Mouse (Mus musculus) stomach, embryonic 16.5 days (tissue): Measurements from ENCODE around the gene Hnrnpdl. TPM values are rescaled to one million over a fixed set of nuclear protein-coding genes. Genes with fewer than 3 reads are reported as not detected.
A peak's percentile ranks its signal among the peaks of the same experiment; 100 is the strongest.

Experiments
- ATAC-seq: fragments of 200-750 bp; cut with Nextera tagmentation; 2 replicates; pipeline ENCODE4 v1.8.0; 2017; ENCODE audit warnings: moderate number of reproducible peaks, moderate TSS enrichment; ENCODE audit not compliant: insufficient read depth, low FRiP score
- H3K27ac ChIP-seq: fragments of 300-500 bp; sonication (generic); 2 replicates; pipeline ENCODE4 v1.5.1; 2014; ENCODE audit warnings: low read length
- H3K27me3 ChIP-seq: fragments of 300-500 bp; sonication (generic); 2 replicates; pipeline ENCODE4 v1.6.1; 2014; ENCODE audit warnings: low read length, control low read depth, mixed read lengths; ENCODE audit not compliant: control insufficient read depth, insufficient read depth
- H3K36me3 ChIP-seq: fragments of 300-500 bp; sonication (generic); 2 replicates; pipeline ENCODE4 v1.6.1; 2014; ENCODE audit warnings: low read length; ENCODE audit not compliant: control insufficient read depth, insufficient read depth
- H3K4me1 ChIP-seq: fragments of 300-500 bp; sonication (generic); 2 replicates; pipeline ENCODE4 v1.6.1; 2014; ENCODE audit warnings: low read length, control low read depth, mixed read lengths; ENCODE audit not compliant: control insufficient read depth, insufficient read depth
- H3K4me2 ChIP-seq: fragments of 300-500 bp; sonication (generic); 2 replicates; pipeline ENCODE4 v1.6.1; 2014; ENCODE audit warnings: low read depth, low read length, mixed read lengths
- H3K4me3 ChIP-seq: fragments of 300-500 bp; sonication (generic); replicated peaks from 2 replicates; pipeline ENCODE4 v1.5.1; 2014; ENCODE audit warnings: mild to moderate bottlenecking, low read length
- H3K9ac ChIP-seq: fragments of 300-500 bp; sonication (generic); 2 replicates; pipeline ENCODE4 v1.6.1; 2014; ENCODE audit warnings: low read length
- H3K9me3 ChIP-seq: fragments of 300-500 bp; sonication (generic); replicated peaks from 2 replicates; pipeline ENCODE4 v1.6.1; 2016; ENCODE audit warnings: low read length, control low read depth; ENCODE audit not compliant: control insufficient read depth
- WGBS: fragments of 180-500 bp; shearing (Covaris S2); extraction: QIAGEN DNeasy Blood & Tissue Kit; methylation state at CpG from one replicate; pipeline ENCODE4 v1.1.7; 2014; 5-methylcytosine and 5-hydroxymethylcytosine counted together
- polyA plus RNA-seq: library from polyadenylated mRNA; unstranded; fragments of >200 nt; fragmentation: Nextera tagmentation; extraction: Ambion mirVana; gene quantifications from 2 replicates; pipeline ENCODE4 v1.2.1, GENCODE M21; 2015

Gene Hnrnpdl
- polyA plus RNA-seq, 1 experiment from 2014 or later: 123 TPM

GRCm38 (mm10) chr5:100052728-100053127 lies 13.3 kb upstream of the Hnrnpdl start:
- ATAC-seq: no peak
- peaks cover 16% of the 10 kb centered on the region for H3K4me1 ChIP-seq

DNA sequence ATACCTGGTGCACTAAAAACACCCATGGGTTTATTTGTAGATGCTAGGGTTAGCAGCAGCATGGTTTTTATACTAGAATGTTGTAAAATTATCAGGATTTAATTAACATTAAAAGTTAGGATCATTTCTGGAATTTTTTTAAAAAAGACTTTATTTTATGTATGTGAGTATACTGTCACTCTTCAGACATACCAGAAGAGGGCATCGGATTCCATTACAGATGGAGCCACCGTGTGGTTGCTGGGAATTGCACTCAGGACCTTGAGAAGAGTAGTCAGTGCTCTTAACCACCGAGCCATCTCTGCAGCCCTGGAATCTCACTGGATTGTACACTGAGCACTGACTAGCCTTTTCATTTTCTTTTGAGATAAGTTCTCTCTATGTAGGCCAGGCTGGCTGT lies 10.4 kb upstream of the Hnrnpdl start:
- no peak overlapping the region for H3K4me2 ChIP-seq
- no peaks in the 10 kb centered on the region for H3K9me3 ChIP-seq
- no peak overlapping the region for H3K27ac ChIP-seq
- H3K36me3 ChIP-seq: no peaks in the 10 kb centered on the region
- H3K4me1 ChIP-seq: peaks cover 14% of the 10 kb centered on the region; the same call in 1 of the 2 replicates
- ATAC-seq: no peak
- WGBS: 93% methylated on average over 3 of the region's 3 CpGs
- no peak overlapping the region for H3K4me3 ChIP-seq
- H3K9ac ChIP-seq: no peak overlapping the region
- H3K27me3 ChIP-seq: no peaks in the 10 kb centered on the region

More at GRCm38 (mm10) chr5:100052728-100053127, 13.3 kb upstream of the Hnrnpdl start:
- whole genome bisulfite sequencing: 91% methylated on average over 7 of the region's 7 CpGs
- Histone ChIP-seq H3K4me3 (no peak overlapping the region), H3K27ac (no peak overlapping the region), H3K36me3 (no peaks in the 10 kb centered on the region), H3K4me2 (no peak overlapping the region), H3K9me3 (no peaks in the 10 kb centered on the region), H3K27me3 (no peaks in the 10 kb centered on the region), H3K9ac (no peak overlapping the region)

DNA sequence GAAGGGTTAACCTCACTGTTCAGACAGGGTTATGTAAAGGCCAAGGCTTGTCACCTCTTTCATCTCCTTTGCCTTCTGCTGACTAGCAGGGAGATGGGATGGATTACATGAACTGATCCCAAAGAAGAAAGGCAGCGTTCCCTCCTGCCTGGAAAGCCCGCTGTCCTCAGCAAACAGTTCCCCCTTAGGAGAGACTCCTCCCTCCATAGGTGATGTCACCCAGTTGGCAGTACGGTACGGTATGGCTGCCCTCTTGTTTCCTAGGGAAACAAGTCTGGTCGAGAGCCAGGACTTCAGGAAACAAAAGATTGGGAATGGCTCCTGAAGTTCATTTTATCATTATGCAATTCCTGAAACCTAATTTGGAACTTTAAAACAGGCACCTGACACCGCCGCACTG lies 8.4 kb upstream of the Hnrnpdl start:
- H3K9me3 ChIP-seq: no peaks in the 10 kb centered on the region
- peak; percentile 57; the same call in 1 of the 2 replicates for ATAC-seq
- no peaks in the 10 kb centered on the region for H3K27me3 ChIP-seq
- peaks cover 22% of the 10 kb centered on the region for H3K4me1 ChIP-seq
- H3K27ac ChIP-seq: no peak overlapping the region
- WGBS: 45% methylated on average over 7 of the region's 7 CpGs
- H3K4me2 ChIP-seq: no peak overlapping the region; the same call in 1 of the 2 replicates
- no peak overlapping the region for H3K4me3 ChIP-seq
- H3K36me3 ChIP-seq: no peaks in the 10 kb centered on the region
- no peak overlapping the region for H3K9ac ChIP-seq

DNA sequence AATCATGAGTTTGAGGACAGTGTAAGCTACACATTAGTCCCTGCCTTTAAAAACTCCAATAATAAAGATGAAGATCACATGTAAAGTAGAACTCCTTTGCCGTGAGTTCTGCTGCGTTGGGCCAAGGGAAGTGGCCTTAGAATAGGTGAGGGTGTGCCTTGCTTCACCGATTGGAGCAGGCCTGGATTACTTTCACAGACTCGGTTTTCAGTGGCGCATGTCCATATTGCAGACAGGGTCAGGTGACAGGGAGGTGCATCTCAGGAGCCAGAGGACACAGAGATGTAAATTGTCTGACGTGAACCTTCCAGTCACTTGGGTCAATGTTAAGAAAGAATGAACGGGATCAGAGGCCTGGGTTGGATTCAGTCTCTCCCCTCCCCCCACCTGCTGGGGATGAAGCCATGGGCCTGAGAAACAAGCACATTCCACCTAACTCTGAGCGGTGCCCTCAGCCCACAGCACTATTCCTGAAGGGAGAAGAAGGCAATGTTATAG lies 7.7 kb upstream of the Hnrnpdl start:
- Histone ChIP-seq H3K4me3 (no peak overlapping the region), H3K27me3 (no peaks in the 10 kb centered on the region), H3K36me3 (no peaks in the 10 kb centered on the region), H3K27ac (no peak overlapping the region), H3K4me1 (peaks cover 22% of the 10 kb centered on the region), H3K9me3 (no peaks in the 10 kb centered on the region), H3K9ac (0 out of 2 replicates have a peak overlapping the region, but pooled peaks have one; percentile 17), H3K4me2 (no peak overlapping the region)
- WGBS: 58% methylated on average over 8 of the region's 8 CpGs
- no peak for ATAC-seq

DNA sequence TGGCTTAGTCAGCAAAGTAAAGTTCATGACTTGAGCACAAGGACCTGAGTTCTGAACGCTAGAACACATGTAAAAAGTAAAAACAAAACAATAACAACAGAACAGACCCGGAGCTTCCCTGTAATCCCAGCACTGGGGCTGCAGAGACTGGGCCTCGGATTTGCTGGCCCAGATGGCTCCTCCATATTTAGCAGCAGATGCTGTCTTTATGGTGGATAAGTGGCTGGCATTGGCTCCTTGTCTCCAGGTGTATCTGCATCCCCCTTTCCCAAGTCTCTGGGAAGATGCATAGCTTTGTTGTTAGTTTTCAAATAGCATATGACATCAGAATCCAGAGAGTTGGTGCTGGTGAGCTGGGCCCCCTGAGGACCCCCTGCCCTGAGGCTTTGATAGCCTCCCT lies 6.6 kb upstream of the Hnrnpdl start:
- Histone ChIP-seq H3K4me3 (no peak overlapping the region), H3K27ac (no peak overlapping the region), H3K27me3 (no peaks in the 10 kb centered on the region), H3K9ac (no peak overlapping the region), H3K9me3 (no peaks in the 10 kb centered on the region), H3K4me1 (peaks cover 22% of the 10 kb centered on the region), H3K36me3 (no peaks in the 10 kb centered on the region), H3K4me2 (no peak overlapping the region)
- WGBS: 75% methylated on average over 3 of the region's 3 CpGs
- ATAC-seq: no peak

GRCm38 (mm10) chr5:100044621-100045020 lies 5.2 kb upstream of the Hnrnpdl start:
- 70% methylated on average over 5 of the region's 5 CpGs for WGBS

DNA sequence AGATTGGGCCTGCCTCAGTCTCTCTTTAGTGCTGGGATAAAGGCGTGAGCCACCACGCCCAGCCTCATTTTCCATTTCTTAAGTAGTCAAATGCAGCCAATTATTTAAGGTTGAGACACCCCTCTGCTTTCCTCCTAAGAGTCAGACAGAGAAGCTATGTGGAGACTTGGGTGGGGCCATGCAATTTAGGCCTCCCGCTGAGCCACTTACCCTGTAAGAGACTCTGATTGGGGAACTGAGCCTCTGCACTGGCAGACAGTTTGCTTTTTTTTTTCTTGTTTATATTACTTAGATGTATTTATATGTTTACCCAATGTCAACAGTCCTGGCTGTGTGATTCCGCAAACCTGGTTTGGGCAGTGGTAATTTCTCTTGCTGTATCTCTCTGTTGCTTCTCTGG lies 4.6 kb upstream of the Hnrnpdl start:
- Histone ChIP-seq H3K27me3 (no peaks in the 10 kb centered on the region), H3K27ac (peak overlapping the region; percentile 12; the same call in 1 of the 2 replicates), H3K4me2 (no peak overlapping the region), H3K36me3 (no peaks in the 10 kb centered on the region), H3K4me3 (no peak overlapping the region), H3K9me3 (no peaks in the 10 kb centered on the region), H3K9ac (no peak overlapping the region), H3K4me1 (peaks cover 22% of the 10 kb centered on the region)
- 71% methylated on average over 4 of the region's 4 CpGs for WGBS
- no peak for ATAC-seq

More at GRCm38 (mm10) chr5:100044621-100045020, 5.2 kb upstream of the Hnrnpdl start:
- no peak overlapping the region for H3K4me2 ChIP-seq
- H3K9me3 ChIP-seq: no peaks in the 10 kb centered on the region
- H3K4me3 ChIP-seq: no peak overlapping the region
- H3K27ac ChIP-seq: peak overlapping the region; percentile 12; the same call in 1 of the 2 replicates
- peaks cover 22% of the 10 kb centered on the region for H3K4me1 ChIP-seq
- no peak for ATAC-seq
- H3K9ac ChIP-seq: no peak overlapping the region
- no peaks in the 10 kb centered on the region for H3K36me3 ChIP-seq
- no peaks in the 10 kb centered on the region for H3K27me3 ChIP-seq

- H3K4me2 ChIP-seq: no peak overlapping the region
- 0 out of 2 replicates have a peak overlapping the region, but pooled peaks have one; percentile 23 for H3K27ac ChIP-seq
- H3K36me3 ChIP-seq: no peaks in the 10 kb centered on the region
- H3K9ac ChIP-seq: no peak overlapping the region
- H3K27me3 ChIP-seq: no peaks in the 10 kb centered on the region
- peaks cover 19% of the 10 kb centered on the region for H3K4me1 ChIP-seq
- H3K9me3 ChIP-seq: no peaks in the 10 kb centered on the region
- no peak overlapping the region for H3K4me3 ChIP-seq
- ATAC-seq: no peak
- 68% methylated on average over 5 of the region's 5 CpGs for WGBS
These were observed 3.9 kb upstream of the Hnrnpdl start for GRCm38 (mm10) chr5:100043361-100043760.

- no peak overlapping the region for H3K4me3 ChIP-seq
- H3K27me3 ChIP-seq: no peaks in the 10 kb centered on the region
- 83% methylated on average over 8 of the region's 8 CpGs for WGBS
- no peak overlapping the region for H3K4me2 ChIP-seq
- H3K36me3 ChIP-seq: no peaks in the 10 kb centered on the region
- H3K9me3 ChIP-seq: no peaks in the 10 kb centered on the region
- no peak overlapping the region for H3K27ac ChIP-seq
- H3K4me1 ChIP-seq: peaks cover 17% of the 10 kb centered on the region
- H3K9ac ChIP-seq: no peak overlapping the region
- ATAC-seq: no peak
These were observed 3.0 kb upstream of the Hnrnpdl start for GRCm38 (mm10) chr5:100042467-100042866.
